Mouse (Mus musculus): ENCODE measurements around the gene Rbfox3. TPM values are rescaled to one million over a fixed set of nuclear protein-coding genes. Genes with fewer than 3 reads are reported as not detected.

Gene Rbfox3
- polyA plus RNA-seq, 1 experiment from 2014 or later = 31.7 TPM

- WGBS = 91% methylated on average over 8 of the region's 8 CpGs
These were observed 31.8 kb downstream of the Rbfox3 start for GRCm38 (mm10) chr11:118879466-118880150.

GRCm38 (mm10) chr11:118878605-118879245 is 32.7 kb downstream of the Rbfox3 start:
- Histone ChIP-seq H3K4me1 (ENCODE audit: control insufficient read depth, insufficient read depth, low read length) (peaks cover 48% of the 10 kb centered on the region), H3K27ac (replicated peaks; ENCODE audit: low read depth, low read length) (no peak overlapping the region), H3K36me3 (ENCODE audit: control insufficient read depth, insufficient read depth, low read length) (no peaks in the 10 kb centered on the region), H3K9ac (replicated peaks; ENCODE audit: low read length) (no peak overlapping the region), H3K4me2 (ENCODE audit: low read length) (no peak overlapping the region), H3K4me3 (replicated peaks; ENCODE audit: low read depth, low read length) (no peak overlapping the region), H3K9me3 (ENCODE audit: control insufficient read depth, low read length) (no peaks in the 10 kb centered on the region), H3K27me3 (ENCODE audit: control insufficient read depth, insufficient read depth, low read length) (no peaks in the 10 kb centered on the region)
- DNase-seq (no peak), ATAC-seq (ENCODE audit: low FRiP score, low TSS enrichment) (no peak)
- WGBS = 96% methylated on average over 13 of the region's 13 CpGs

More at GRCm38 (mm10) chr11:118879466-118880150, 31.8 kb downstream of the Rbfox3 start:
- H3K4me1 ChIP-seq (ENCODE audit: control insufficient read depth, insufficient read depth, low read length) = peaks cover 39% of the 10 kb centered on the region
- H3K36me3 ChIP-seq (ENCODE audit: control insufficient read depth, insufficient read depth, low read length) = no peaks in the 10 kb centered on the region
- H3K9ac ChIP-seq (replicated peaks; ENCODE audit: low read length) = no peak overlapping the region
- no peak overlapping the region for H3K4me3 ChIP-seq (replicated peaks; ENCODE audit: low read depth, low read length)
- H3K9me3 ChIP-seq (ENCODE audit: control insufficient read depth, low read length) = no peaks in the 10 kb centered on the region
- ATAC-seq (ENCODE audit: low FRiP score, low TSS enrichment) (no peak), DNase-seq (no peak)
- H3K27me3 ChIP-seq (ENCODE audit: control insufficient read depth, insufficient read depth, low read length) = no peaks in the 10 kb centered on the region
- H3K4me2 ChIP-seq (ENCODE audit: low read length) = no peak overlapping the region
- no peak overlapping the region for H3K27ac ChIP-seq (replicated peaks; ENCODE audit: low read depth, low read length)

- Histone ChIP-seq H3K4me2 (ENCODE audit: low read length) (no peak overlapping the region), H3K27me3 (ENCODE audit: control insufficient read depth, insufficient read depth, low read length) (no peaks in the 10 kb centered on the region), H3K9ac (replicated peaks; ENCODE audit: low read length) (no peak overlapping the region), H3K9me3 (ENCODE audit: control insufficient read depth, low read length) (no peaks in the 10 kb centered on the region), H3K36me3 (ENCODE audit: control insufficient read depth, insufficient read depth, low read length) (no peaks in the 10 kb centered on the region), H3K4me3 (replicated peaks; ENCODE audit: low read depth, low read length) (no peak overlapping the region), H3K27ac (replicated peaks; ENCODE audit: low read depth, low read length) (peak overlapping the region; percentile 46), H3K4me1 (ENCODE audit: control insufficient read depth, insufficient read depth, low read length) (peaks cover 33% of the 10 kb centered on the region)
- peak; percentile 55; the same call in 1 of the 2 replicates for ATAC-seq (ENCODE audit: low FRiP score, low TSS enrichment)
- peak; percentile 62 for DNase-seq
- WGBS = 17% methylated on average over 5 of the region's 5 CpGs
These were observed 36.0 kb downstream of the Rbfox3 start for GRCm38 (mm10) chr11:118875243-118875897.

GRCm38 (mm10) chr11:118874487-118875095 is 36.8 kb downstream of the Rbfox3 start:
- H3K27ac ChIP-seq (replicated peaks; ENCODE audit: low read depth, low read length) = peak overlapping the region; percentile 46
- no peak overlapping the region for H3K4me3 ChIP-seq (replicated peaks; ENCODE audit: low read depth, low read length)
- H3K9ac ChIP-seq (replicated peaks; ENCODE audit: low read length) = peak overlapping the region; percentile 23; the same call in 1 of the 2 replicates
- H3K9me3 ChIP-seq (ENCODE audit: control insufficient read depth, low read length) = no peaks in the 10 kb centered on the region
- WGBS = 17% methylated on average over 7 of the region's 7 CpGs
- ATAC-seq (ENCODE audit: low FRiP score, low TSS enrichment) (peak; percentile 40; the same call in 1 of the 2 replicates), DNase-seq (peak; percentile 70)
- no peak overlapping the region for H3K4me2 ChIP-seq (ENCODE audit: low read length)
- H3K36me3 ChIP-seq (ENCODE audit: control insufficient read depth, insufficient read depth, low read length) = no peaks in the 10 kb centered on the region
- peaks cover 33% of the 10 kb centered on the region for H3K4me1 ChIP-seq (ENCODE audit: control insufficient read depth, insufficient read depth, low read length)
- H3K27me3 ChIP-seq (ENCODE audit: control insufficient read depth, insufficient read depth, low read length) = no peaks in the 10 kb centered on the region

- Histone ChIP-seq H3K9me3 (ENCODE audit: control insufficient read depth, low read length) (no peaks in the 10 kb centered on the region), H3K4me2 (ENCODE audit: low read length) (no peak overlapping the region), H3K27me3 (ENCODE audit: control insufficient read depth, insufficient read depth, low read length) (no peaks in the 10 kb centered on the region), H3K4me1 (ENCODE audit: control insufficient read depth, insufficient read depth, low read length) (peaks cover 33% of the 10 kb centered on the region), H3K9ac (replicated peaks; ENCODE audit: low read length) (peak overlapping the region; percentile 23; the same call in 1 of the 2 replicates), H3K27ac (replicated peaks; ENCODE audit: low read depth, low read length) (peak overlapping the region; percentile 46), H3K4me3 (replicated peaks; ENCODE audit: low read depth, low read length) (no peak overlapping the region), H3K36me3 (ENCODE audit: control insufficient read depth, insufficient read depth, low read length) (no peaks in the 10 kb centered on the region)
- 46% methylated on average over 11 of the region's 11 CpGs for WGBS
- ATAC-seq (ENCODE audit: low FRiP score, low TSS enrichment) (no peak), DNase-seq (no peak)
These were observed 37.4 kb downstream of the Rbfox3 start for GRCm38 (mm10) chr11:118874022-118874421.

- Histone ChIP-seq H3K9me3 (ENCODE audit: control insufficient read depth, low read length) (no peaks in the 10 kb centered on the region), H3K4me2 (ENCODE audit: low read length) (no peak overlapping the region), H3K9ac (replicated peaks; ENCODE audit: low read length) (no peak overlapping the region), H3K27me3 (ENCODE audit: control insufficient read depth, insufficient read depth, low read length) (no peaks in the 10 kb centered on the region), H3K36me3 (ENCODE audit: control insufficient read depth, insufficient read depth, low read length) (no peaks in the 10 kb centered on the region), H3K27ac (replicated peaks; ENCODE audit: low read depth, low read length) (no peak overlapping the region), H3K4me1 (ENCODE audit: control insufficient read depth, insufficient read depth, low read length) (peaks cover 30% of the 10 kb centered on the region), H3K4me3 (replicated peaks; ENCODE audit: low read depth, low read length) (no peak overlapping the region)
- ATAC-seq (ENCODE audit: low FRiP score, low TSS enrichment) = no peak
- no peak for DNase-seq
- WGBS = 81% methylated on average over 10 of the region's 10 CpGs
These were observed 39.9 kb downstream of the Rbfox3 start for GRCm38 (mm10) chr11:118871527-118871926.

GRCm38 (mm10) chr11:118863360-118863759 is 48.0 kb downstream of the Rbfox3 start:
- H3K4me3 ChIP-seq (replicated peaks; ENCODE audit: low read depth, low read length) = no peak overlapping the region
- no peak for ATAC-seq (ENCODE audit: low FRiP score, low TSS enrichment)
- no peak for DNase-seq
- no peaks in the 10 kb centered on the region for H3K27me3 ChIP-seq (ENCODE audit: control insufficient read depth, insufficient read depth, low read length)
- H3K4me2 ChIP-seq (ENCODE audit: low read length) = no peak overlapping the region
- H3K27ac ChIP-seq (replicated peaks; ENCODE audit: low read depth, low read length) = 0 out of 2 replicates have a peak overlapping the region, but pooled peaks have one; percentile 8
- H3K4me1 ChIP-seq (ENCODE audit: control insufficient read depth, insufficient read depth, low read length) = peaks cover 14% of the 10 kb centered on the region
- 77% methylated on average over 3 of the region's 3 CpGs for WGBS
- H3K9me3 ChIP-seq (ENCODE audit: control insufficient read depth, low read length) = no peaks in the 10 kb centered on the region
- no peaks in the 10 kb centered on the region for H3K36me3 ChIP-seq (ENCODE audit: control insufficient read depth, insufficient read depth, low read length)
- H3K9ac ChIP-seq (replicated peaks; ENCODE audit: low read length) = no peak overlapping the region

- Histone ChIP-seq H3K9ac (replicated peaks; ENCODE audit: low read length) (no peak overlapping the region), H3K4me1 (ENCODE audit: control insufficient read depth, insufficient read depth, low read length) (peaks cover 20% of the 10 kb centered on the region), H3K27ac (replicated peaks; ENCODE audit: low read depth, low read length) (no peak overlapping the region), H3K9me3 (ENCODE audit: control insufficient read depth, low read length) (no peaks in the 10 kb centered on the region), H3K4me3 (replicated peaks; ENCODE audit: low read depth, low read length) (no peak overlapping the region), H3K36me3 (ENCODE audit: control insufficient read depth, insufficient read depth, low read length) (no peaks in the 10 kb centered on the region), H3K4me2 (ENCODE audit: low read length) (no peak overlapping the region), H3K27me3 (ENCODE audit: control insufficient read depth, insufficient read depth, low read length) (no peaks in the 10 kb centered on the region)
- 93% methylated on average over 15 of the region's 15 CpGs for WGBS
- ATAC-seq (ENCODE audit: low FRiP score, low TSS enrichment) (no peak), DNase-seq (no peak)
These were observed 49.5 kb downstream of the Rbfox3 start for GRCm38 (mm10) chr11:118861801-118862431.
